In the genomic region with DNA sequence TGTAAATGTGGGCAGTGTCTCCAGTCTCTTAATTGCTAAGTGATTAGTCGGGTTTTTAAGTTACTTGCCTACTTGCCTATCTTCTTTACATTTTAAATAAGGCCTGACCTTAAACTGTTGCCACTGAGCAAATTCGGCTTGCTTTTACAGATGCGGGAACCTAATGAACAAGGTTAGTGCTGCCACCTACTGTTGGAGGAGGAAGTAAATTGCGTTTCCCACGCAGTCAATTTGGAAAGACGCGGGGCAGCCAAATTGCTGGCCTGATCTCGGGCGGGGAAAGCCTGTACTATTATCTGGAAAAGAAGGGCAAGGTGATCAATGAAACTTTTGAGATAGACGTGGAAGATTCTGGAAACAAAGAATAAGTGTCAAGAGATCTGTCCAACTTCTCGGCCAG, we compare ENCODE assay signal across 9 mouse cellular contexts.
DNase-seq lines count a peak whose midpoint lies in the region; ATAC-seq and TF ChIP-seq lines count a peak whose summit lies in the region.
"Had no signal": no experiment of that assay in that cellular context is flagged by ENCODE, and none has a peak within 500 bp of the region (broad histone marks: within the 10 kb centered on the region; RNA-seq: fewer than 3 reads in every experiment).

No protein-coding gene starts in this region.

- 7% methylated on average over 11 of the region's 11 CpGs for WGBS in limb, embryonic 14.5 days

- H3K4me2 ChIP-seq in limb, embryonic 14.5 days (replicated peaks; ENCODE audit: low read depth, low read length, severe bottlenecking): no peak overlapping the region
- H3K4me2 ChIP-seq: limb, embryonic 13.5 days had no signal

- no peaks in the 10 kb centered on the region for H3K4me1 ChIP-seq in embryonic fibroblast, embryonic 13.5 days (ENCODE audit: control insufficient read depth, insufficient read depth, low read length)
- H3K4me1 ChIP-seq in limb, embryonic 14.5 days (ENCODE audit: control insufficient read depth, insufficient read depth, low read length): no peaks in the 10 kb centered on the region
- H3K4me1 ChIP-seq: limb, embryonic 13.5 days had no signal

- 0 out of 2 replicates have a peak, but pooled peaks have one; percentile 7 for TF ChIP-seq CTCF in embryonic fibroblast, embryonic 13.5 days (IDR thresholded peaks at IDR 0.05; ENCODE audit: borderline replicate concordance, insufficient read depth, low read length)

- no peak overlapping the region for H3K9ac ChIP-seq in limb, embryonic 14.5 days (ENCODE audit: low read depth, low read length, severe bottlenecking)
- H3K9ac ChIP-seq: limb, embryonic 13.5 days had no signal

- H3K36me3 ChIP-seq in limb, embryonic 14.5 days (ENCODE audit: control insufficient read depth, insufficient read depth, low read length): no peaks in the 10 kb centered on the region
- H3K36me3 ChIP-seq: limb, embryonic 13.5 days had no signal

- H3K9me3 ChIP-seq in limb, embryonic 14.5 days (ENCODE audit: control insufficient read depth, low read length): 0 out of 2 replicates have a peak, but pooled peaks cover 6% of the 10 kb centered on the region

- no peak overlapping the region for H3K4me3 ChIP-seq in embryonic fibroblast, embryonic 13.5 days (ENCODE audit: insufficient read depth, low read length)
- H3K4me3 ChIP-seq in limb, embryonic 14.5 days (replicated peaks; ENCODE audit: low read length): no peak overlapping the region
- H3K4me3 ChIP-seq: limb, embryonic 13.5 days had no signal

- peak; percentile 9 for DNase-seq in cerebellum, adult 8-10 months
- no peak for DNase-seq in cerebellum, adult 11 months
- DNase-seq in 3134 (ENCODE audit: extremely low read depth, insufficient read length, low spot score): peak; percentile 30
- DNase-seq in adrenal gland, adult 8-10 months: peak; percentile 8
- peak; percentile 58 for DNase-seq in hindlimb bud, embryonic 11.5 days (ENCODE audit: extremely low spot score, low read depth, low spot score)
- peak; percentile 88 for DNase-seq in limb, embryonic 14.5 days (ENCODE audit: low spot score)
- DNase-seq in right cerebral cortex, postnatal 14 days: peak; percentile 23

- H3K27me3 ChIP-seq in limb, embryonic 14.5 days (ENCODE audit: control insufficient read depth, insufficient read depth, low read length): no peaks in the 10 kb centered on the region
- H3K27me3 ChIP-seq: limb, embryonic 13.5 days had no signal

- ATAC-seq in limb, embryonic 14.5 days (ENCODE audit: low FRiP score, low read depth): no peak

- TF ChIP-seq POLR2A in embryonic fibroblast, embryonic 13.5 days (IDR thresholded peaks at IDR 0.05; ENCODE audit: low read depth, low read length): no peak
- TF ChIP-seq POLR2A in limb, embryonic 14.5 days (IDR thresholded peaks at IDR 0.05; ENCODE audit: borderline replicate concordance, extremely low read depth, insufficient read depth, insufficient read length): no peak

- H3K27ac ChIP-seq in embryonic fibroblast, embryonic 13.5 days (ENCODE audit: insufficient read depth, low read length): no peak overlapping the region
- H3K27ac ChIP-seq in limb, embryonic 14.5 days (replicated peaks; ENCODE audit: low read depth, low read length): no peak overlapping the region
- H3K27ac ChIP-seq: limb, embryonic 13.5 days had no signal
